Mouse (Mus musculus) hindbrain, embryonic 13.5 days (tissue): ENCODE data around the gene Piezo1. TPM values are rescaled to one million over a fixed set of nuclear protein-coding genes. Genes with fewer than 3 reads are reported as not detected.

Experiments used
- ATAC-seq: fragments of 200-750 bp; cut with Nextera tagmentation; 2 replicates; pipeline ENCODE4 v1.8.0; 2017; ENCODE audit warnings: moderate TSS enrichment; ENCODE audit not compliant: low FRiP score
- H3K27ac ChIP-seq: fragments of 300-500 bp; sonication (generic); 2 replicates; pipeline ENCODE4 v1.5.1; 2015; ENCODE audit warnings: inconsistent platforms, mild to moderate bottlenecking, moderate library complexity
- H3K27me3 ChIP-seq: fragments of 300-500 bp; sonication (generic); 2 replicates; pipeline ENCODE4 v1.6.1; 2015; ENCODE audit warnings: mild to moderate bottlenecking, inconsistent platforms
- H3K36me3 ChIP-seq: fragments of 300-500 bp; sonication (generic); 2 replicates; pipeline ENCODE4 v1.6.1; 2015; ENCODE audit warnings: mild to moderate bottlenecking, inconsistent platforms
- H3K4me1 ChIP-seq: fragments of 300-500 bp; sonication (generic); replicated peaks from 2 replicates; pipeline ENCODE4 v1.6.1; 2015; ENCODE audit warnings: inconsistent platforms
- H3K4me2 ChIP-seq: fragments of 300-500 bp; sonication (generic); 2 replicates; pipeline ENCODE4 v1.6.1; 2015; ENCODE audit warnings: inconsistent platforms, mild to moderate bottlenecking, moderate library complexity
- H3K4me3 ChIP-seq: fragments of 300-500 bp; sonication (generic); 2 replicates; pipeline ENCODE4 v1.5.1; 2015; ENCODE audit warnings: mild to moderate bottlenecking, inconsistent platforms
- H3K9ac ChIP-seq: fragments of 300-500 bp; sonication (generic); 2 replicates; pipeline ENCODE4 v1.6.1; 2015; ENCODE audit warnings: mild to moderate bottlenecking, inconsistent platforms
- H3K9me3 ChIP-seq: fragments of 300-500 bp; sonication (generic); 2 replicates; pipeline ENCODE4 v1.6.1; 2016; ENCODE audit warnings: inconsistent platforms
- WGBS: fragments of 180-500 bp; shearing (Covaris S2); methylation state at CpG from one replicate; pipeline ENCODE4 v1.1.7; 2015; 5-methylcytosine and 5-hydroxymethylcytosine counted together
- polyA plus RNA-seq: library from polyadenylated mRNA; unstranded; fragments of >200 nt; fragmentation: Nextera tagmentation; extraction: Ambion mirVana; gene quantifications from 2 replicates; pipeline ENCODE4 v1.2.1, GENCODE M21; 2015

The Piezo1 gene
- polyA plus RNA-seq, 1 experiment from 2014 or later = 3.2 TPM

- Histone ChIP-seq H3K4me3 (no peak overlapping the region), H3K9me3 (no peaks in the 10 kb centered on the region), H3K4me1 (0 out of 2 replicates have a peak, but pooled peaks cover 2% of the 10 kb centered on the region), H3K36me3 (no peaks in the 10 kb centered on the region), H3K27ac (no peak overlapping the region), H3K9ac (no peak overlapping the region), H3K27me3 (no peaks in the 10 kb centered on the region), H3K4me2 (no peak overlapping the region)
- 85% methylated on average over 8 of the region's 8 CpGs for WGBS
- no peak for ATAC-seq
These were observed 19.8 kb downstream of the Piezo1 start for GRCm38 (mm10) chr8:122531312-122531711.

GRCm38 (mm10) chr8:122529159-122529558 is 22.0 kb downstream of the Piezo1 start:
- H3K36me3 ChIP-seq = no peaks in the 10 kb centered on the region
- peaks cover 11% of the 10 kb centered on the region; the same call in 1 of the 2 replicates for H3K27me3 ChIP-seq
- H3K4me2 ChIP-seq = no peak overlapping the region
- no peak overlapping the region for H3K9ac ChIP-seq
- H3K27ac ChIP-seq = no peak overlapping the region
- no peaks in the 10 kb centered on the region for H3K9me3 ChIP-seq
- WGBS = 91% methylated on average over 4 of the region's 4 CpGs
- H3K4me3 ChIP-seq = no peak overlapping the region
- peaks cover 17% of the 10 kb centered on the region for H3K4me1 ChIP-seq
- no peak for ATAC-seq

- Histone ChIP-seq H3K4me2 (no peak overlapping the region), H3K9ac (no peak overlapping the region), H3K9me3 (no peaks in the 10 kb centered on the region), H3K27me3 (peaks cover 11% of the 10 kb centered on the region; the same call in 1 of the 2 replicates), H3K36me3 (no peaks in the 10 kb centered on the region), H3K4me3 (no peak overlapping the region), H3K4me1 (peaks cover 30% of the 10 kb centered on the region), H3K27ac (no peak overlapping the region)
- WGBS = 93% methylated on average over 3 of the region's 3 CpGs
- ATAC-seq = no peak
These were observed 23.2 kb downstream of the Piezo1 start for GRCm38 (mm10) chr8:122527937-122528336.

GRCm38 (mm10) chr8:122526526-122527170 is 24.5 kb downstream of the Piezo1 start:
- Histone ChIP-seq H3K27me3 (peaks cover 11% of the 10 kb centered on the region; the same call in 1 of the 2 replicates), H3K9ac (no peak overlapping the region), H3K4me1 (peaks cover 33% of the 10 kb centered on the region), H3K4me3 (no peak overlapping the region), H3K36me3 (no peaks in the 10 kb centered on the region), H3K9me3 (no peaks in the 10 kb centered on the region), H3K4me2 (no peak overlapping the region), H3K27ac (no peak overlapping the region)
- ATAC-seq = no peak
- 77% methylated on average over 7 of the region's 7 CpGs for WGBS

- Histone ChIP-seq H3K9ac (no peak overlapping the region), H3K36me3 (no peaks in the 10 kb centered on the region), H3K4me1 (peaks cover 33% of the 10 kb centered on the region), H3K9me3 (no peaks in the 10 kb centered on the region), H3K4me3 (no peak overlapping the region), H3K4me2 (no peak overlapping the region), H3K27me3 (peaks cover 11% of the 10 kb centered on the region; the same call in 1 of the 2 replicates), H3K27ac (no peak overlapping the region)
- 76% methylated on average over 3 of the region's 3 CpGs for WGBS
- no peak for ATAC-seq
These were observed 25.0 kb downstream of the Piezo1 start for GRCm38 (mm10) chr8:122526084-122526483.

- no peak for ATAC-seq
- H3K4me3 ChIP-seq = no peak overlapping the region
- 0 out of 2 replicates have a peak overlapping the region, but pooled peaks have one; percentile 80 for H3K27ac ChIP-seq
- H3K4me1 ChIP-seq = peaks cover 35% of the 10 kb centered on the region
- no peaks in the 10 kb centered on the region for H3K36me3 ChIP-seq
- no peak overlapping the region for H3K4me2 ChIP-seq
- WGBS = 79% methylated on average over 6 of the region's 6 CpGs
- H3K27me3 ChIP-seq = peaks cover 11% of the 10 kb centered on the region; the same call in 1 of the 2 replicates
- H3K9ac ChIP-seq = no peak overlapping the region
- H3K9me3 ChIP-seq = no peaks in the 10 kb centered on the region
These were observed 26.1 kb downstream of the Piezo1 start for GRCm38 (mm10) chr8:122525004-122525403.

- H3K9ac ChIP-seq = no peak overlapping the region
- H3K27me3 ChIP-seq = peaks cover 11% of the 10 kb centered on the region; the same call in 1 of the 2 replicates
- no peaks in the 10 kb centered on the region for H3K9me3 ChIP-seq
- H3K27ac ChIP-seq = peak overlapping the region; percentile 80; the same call in 1 of the 2 replicates
- 83% methylated on average over 6 of the region's 6 CpGs for WGBS
- no peak overlapping the region for H3K4me3 ChIP-seq
- peaks cover 35% of the 10 kb centered on the region for H3K4me1 ChIP-seq
- H3K36me3 ChIP-seq = no peaks in the 10 kb centered on the region
- H3K4me2 ChIP-seq = no peak overlapping the region
- ATAC-seq = no peak
These were observed 26.6 kb downstream of the Piezo1 start for GRCm38 (mm10) chr8:122524506-122524905.

GRCm38 (mm10) chr8:122523652-122524360 is 27.3 kb downstream of the Piezo1 start:
- Histone ChIP-seq H3K27ac (peak overlapping the region; percentile 80), H3K36me3 (no peaks in the 10 kb centered on the region), H3K4me3 (no peak overlapping the region), H3K4me1 (peaks cover 35% of the 10 kb centered on the region), H3K4me2 (peak overlapping the region; percentile 40), H3K27me3 (peaks cover 11% of the 10 kb centered on the region; the same call in 1 of the 2 replicates), H3K9me3 (no peaks in the 10 kb centered on the region), H3K9ac (peak overlapping the region; percentile 59)
- WGBS = 15% methylated on average over 23 of the region's 23 CpGs
- ATAC-seq = peak; percentile 49; the same call in 1 of the 2 replicates

GRCm38 (mm10) chr8:122522796-122523651 is 28.1 kb downstream of the Piezo1 start:
- peaks cover 41% of the 10 kb centered on the region for H3K4me1 ChIP-seq
- peak overlapping the region; percentile 40; the same call in 1 of the 2 replicates for H3K4me2 ChIP-seq
- no peaks in the 10 kb centered on the region for H3K36me3 ChIP-seq
- H3K27me3 ChIP-seq = peaks cover 11% of the 10 kb centered on the region; the same call in 1 of the 2 replicates
- H3K4me3 ChIP-seq = no peak overlapping the region
- 58% methylated on average over 14 of the region's 14 CpGs for WGBS
- no peaks in the 10 kb centered on the region for H3K9me3 ChIP-seq
- peak overlapping the region; percentile 80 for H3K27ac ChIP-seq
- ATAC-seq = 0 out of 2 replicates have a peak, but pooled peaks have one; percentile 21
- no peak overlapping the region for H3K9ac ChIP-seq

GRCm38 (mm10) chr8:122520611-122521010 is 30.5 kb downstream of the Piezo1 start:
- H3K4me1 ChIP-seq = peaks cover 48% of the 10 kb centered on the region
- H3K36me3 ChIP-seq = no peaks in the 10 kb centered on the region
- H3K9me3 ChIP-seq = no peaks in the 10 kb centered on the region
- H3K27ac ChIP-seq = no peak overlapping the region; the same call in 1 of the 2 replicates
- no peak for ATAC-seq
- H3K9ac ChIP-seq = no peak overlapping the region
- peaks cover 10% of the 10 kb centered on the region; the same call in 1 of the 2 replicates for H3K27me3 ChIP-seq
- no peak overlapping the region for H3K4me2 ChIP-seq
- WGBS = 71% methylated on average over 11 of the region's 11 CpGs
- no peak overlapping the region for H3K4me3 ChIP-seq

- H3K27ac ChIP-seq = peak overlapping the region; percentile 62; the same call in 1 of the 2 replicates
- WGBS = 24% methylated on average over 6 of the region's 6 CpGs
- no peak overlapping the region for H3K4me3 ChIP-seq
- H3K9ac ChIP-seq = peak overlapping the region; percentile 8; the same call in 1 of the 2 replicates
- H3K4me2 ChIP-seq = no peak overlapping the region
- H3K9me3 ChIP-seq = no peaks in the 10 kb centered on the region
- H3K27me3 ChIP-seq = no peaks in the 10 kb centered on the region
- no peaks in the 10 kb centered on the region for H3K36me3 ChIP-seq
- peaks cover 18% of the 10 kb centered on the region for H3K4me1 ChIP-seq
- ATAC-seq = no peak
These were observed 33.5 kb downstream of the Piezo1 start for GRCm38 (mm10) chr8:122517541-122518190.
